7 mouse cellular contexts compared by ENCODE assay signal in the genomic region with DNA sequence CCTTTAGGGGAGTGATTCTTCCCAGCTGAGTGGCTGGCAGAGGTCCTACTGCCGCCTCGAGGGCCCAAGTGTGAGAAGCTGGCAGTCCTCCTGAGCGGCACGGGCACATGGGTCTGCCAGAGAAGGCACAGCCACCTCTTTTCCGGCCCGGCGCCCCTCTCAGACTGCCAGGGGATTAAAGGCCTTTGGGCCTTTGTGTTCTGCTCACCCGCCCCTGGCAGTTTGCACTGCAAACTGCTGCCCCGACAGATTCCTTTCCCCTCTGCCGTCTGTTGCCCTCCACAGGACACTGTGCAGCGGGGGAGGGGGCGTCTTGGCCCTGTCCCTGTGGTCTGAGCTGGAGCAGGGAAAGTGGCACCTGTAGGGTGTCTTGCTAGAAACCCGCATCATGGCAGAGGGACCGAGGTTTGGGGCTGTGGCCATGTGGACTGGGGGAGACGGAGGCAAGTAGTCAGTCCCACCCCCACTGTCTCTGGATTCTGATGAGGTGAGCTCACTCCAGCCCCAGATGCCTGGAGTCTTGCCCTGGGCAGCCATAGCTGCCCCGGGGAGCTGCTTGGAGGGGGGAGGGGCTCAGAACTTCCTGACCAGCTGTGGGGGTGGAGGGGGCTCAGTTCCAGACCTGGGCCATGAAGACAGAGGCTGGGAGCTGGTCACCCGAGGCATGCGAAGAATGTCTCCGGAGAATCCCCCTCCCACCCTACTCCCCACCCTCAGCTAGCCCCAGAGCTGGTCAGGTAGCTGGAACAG. TPM values are rescaled to one million over a fixed set of nuclear protein-coding genes. Genes with fewer than 3 reads are reported as not detected.
DNase-seq lines count a peak whose midpoint lies in the region; ATAC-seq and TF ChIP-seq lines count a peak whose summit lies in the region.

No protein-coding gene starts in this region.

- peak; percentile 36; the same call in 1 of the 2 replicates for ATAC-seq in forebrain, embryonic 12.5 days (ENCODE audit: low FRiP score)
- ATAC-seq in hindbrain, embryonic 11.5 days (ENCODE audit: low FRiP score) = peak; percentile 25; the same call in 1 of the 2 replicates
- no peak for ATAC-seq in erythroblast, adult 5-6 weeks (replicated peaks; ENCODE audit: low FRiP score, poor library complexity, severe bottlenecking)

- no peak overlapping the region for H3K9ac ChIP-seq in CH12.LX (ENCODE audit: insufficient read depth, low read depth)
- H3K9ac ChIP-seq in forebrain, embryonic 12.5 days = no peak overlapping the region
- no peak overlapping the region for H3K9ac ChIP-seq in hindbrain, embryonic 11.5 days (ENCODE audit: low read depth, low read length)

- H3K27ac ChIP-seq in CH12.LX (ENCODE audit: insufficient read depth, low read depth) = peak overlapping the region; percentile 32
- H3K27ac ChIP-seq in forebrain, embryonic 12.5 days = peak overlapping the region; percentile 71
- peak overlapping the region; percentile 37; the same call in 1 of the 2 replicates for H3K27ac ChIP-seq in hindbrain, embryonic 11.5 days (ENCODE audit: low read depth, low read length)

- no peak for TF ChIP-seq POLR2A in CH12.LX (IDR thresholded peaks at IDR 0.05; ENCODE audit: low read depth, low read length)

- H3K79me2 ChIP-seq in CH12.LX (replicated peaks; ENCODE audit: control insufficient read depth, extremely low read depth, insufficient read depth, poor library complexity, severe bottlenecking) = no peaks in the 10 kb centered on the region

- dilution Hi-C loops in CH12.LX (cut with MboI; ENCODE audit: extremely low pct_ligation_motif_present, extremely low pct_unique_long_range_greater_than_20kb, low sequenced_read_pairs) = no loop called here

- no peak for TF ChIP-seq RAD21 in CH12.LX (IDR thresholded peaks at IDR 0.05; ENCODE audit: low read depth, low read length)

- no peaks in the 10 kb centered on the region for H3K36me3 ChIP-seq in CH12.LX (replicated peaks in 1 of 2; ENCODE audit: control insufficient read depth in 1 of 2, insufficient read depth in 1 of 2, low read length in 1 of 2)
- H3K36me3 ChIP-seq in forebrain, embryonic 12.5 days (replicated peaks) = no peaks in the 10 kb centered on the region
- no peaks in the 10 kb centered on the region for H3K36me3 ChIP-seq in hindbrain, embryonic 11.5 days (ENCODE audit: control insufficient read depth, insufficient read depth, low read length)

- WGBS in forebrain, embryonic 12.5 days = 5% methylated on average over 19 of the region's 19 CpGs
- WGBS in hindbrain, embryonic 11.5 days = 10% methylated on average over 19 of the region's 19 CpGs

- DNase-seq in 3134 (ENCODE audit: extremely low read depth, insufficient read length, low spot score) (peak; percentile 81), CH12.LX (ENCODE audit: extremely low read depth) (no peak)
- peak; percentile 40 for DNase-seq in hindbrain, embryonic 11.5 days (ENCODE audit: low spot score)
- DNase-seq in mesoderm, embryonic 11.5 days (ENCODE audit: low read depth, low spot score) = peak; percentile 70
- no peak for DNase-seq in frontal cortex, postnatal 36 days (ENCODE audit: low spot score in 2 of 2)

- H3K4me2 ChIP-seq in CH12.LX (ENCODE audit: insufficient read depth, low read depth, poor library complexity, severe bottlenecking) = no peak overlapping the region
- peak overlapping the region; percentile 17; the same call in 1 of the 2 replicates for H3K4me2 ChIP-seq in forebrain, embryonic 12.5 days
- no peak overlapping the region for H3K4me2 ChIP-seq in hindbrain, embryonic 11.5 days (replicated peaks; ENCODE audit: low read depth, low read length)

- TF ChIP-seq EP300 in CH12.LX (IDR thresholded peaks at IDR 0.05; ENCODE audit: low read length) = no peak

- in situ Hi-C loops in CH12.LX (cut with MboI; ENCODE audit: low pct_ligation_motif_present, low pct_unique_long_range_greater_than_20kb, low sequenced_read_pairs) = no loop called here

- no peak overlapping the region for H3K4me3 ChIP-seq in CH12.LX (replicated peaks in 1 of 3; ENCODE audit: low read depth in 2 of 3, low read length in 2 of 3, poor library complexity in 1 of 3)
- no peak overlapping the region for H3K4me3 ChIP-seq in forebrain, embryonic 12.5 days (replicated peaks)
- no peak overlapping the region for H3K4me3 ChIP-seq in hindbrain, embryonic 11.5 days (ENCODE audit: low read depth, low read length)

- no peak for TF ChIP-seq CTCF in CH12.LX (conservative IDR thresholded peaks at IDR 0.05 in 1 of 2, IDR thresholded peaks at IDR 0.05 in 1 of 2; ENCODE audit: low read depth in 2 of 2, low read length in 2 of 2)

- H3K27me3 ChIP-seq in CH12.LX (replicated peaks) = no peaks in the 10 kb centered on the region
- no peaks in the 10 kb centered on the region for H3K27me3 ChIP-seq in forebrain, embryonic 12.5 days
- no peaks in the 10 kb centered on the region for H3K27me3 ChIP-seq in hindbrain, embryonic 11.5 days (ENCODE audit: control insufficient read depth, insufficient read depth, low read length)

- H3K9me3 ChIP-seq in CH12.LX (replicated peaks; ENCODE audit: low read length) = no peaks in the 10 kb centered on the region
- no peaks in the 10 kb centered on the region for H3K9me3 ChIP-seq in forebrain, embryonic 12.5 days
- H3K9me3 ChIP-seq in hindbrain, embryonic 11.5 days (ENCODE audit: control insufficient read depth, low read length) = no peaks in the 10 kb centered on the region

- peaks cover 43 to 86% of the 10 kb centered on the region in 2 experiments for H3K4me1 ChIP-seq in CH12.LX (ENCODE audit: control insufficient read depth in 1 of 2, insufficient read depth in 2 of 2)
- H3K4me1 ChIP-seq in forebrain, embryonic 12.5 days = peaks cover 15% of the 10 kb centered on the region
- H3K4me1 ChIP-seq in hindbrain, embryonic 11.5 days (replicated peaks; ENCODE audit: control insufficient read depth, insufficient read depth, low read length) = peaks cover 9% of the 10 kb centered on the region

TF ChIP-seq in CH12.LX, 34 proteins besides CTCF, POLR2A, EP300 and RAD21:
- TF ChIP-seq NRF1 (IDR thresholded peaks at IDR 0.05; ENCODE audit: low read depth, low read length) (no peak), USF1 (IDR thresholded peaks at IDR 0.05; ENCODE audit: low read depth, low read length) (no peak), TCF12 (IDR thresholded peaks at IDR 0.05; ENCODE audit: low read depth, low read length) (0 out of 2 replicates have a peak, but pooled peaks have one; percentile 9), CHD2 (IDR thresholded peaks at IDR 0.05; ENCODE audit: low read length) (0 out of 2 replicates have a peak, but pooled peaks have one; percentile 16), KAT2A (IDR thresholded peaks at IDR 0.05; ENCODE audit: insufficient replicate concordance, low read length) (no peak), JUND (conservative IDR thresholded peaks at IDR 0.05; ENCODE audit: low read depth, low read length) (no peak)

RNA-seq across cellular contexts. Expression of a gene that starts 26.4 kb away (rescaled TPM):
- total RNA-seq in CH12.LX (2012; rRNA removed) = 3.1 and 5.5 TPM in 2 replicates
- total RNA-seq in CH12.LX (2014; rRNA removed) = 0.82 and 1.3 TPM in 2 replicates
- polyA plus RNA-seq in CH12.LX (2012; ENCODE audit: insufficient read length, low read depth) = 10.7 and 14.0 TPM in 2 replicates
- 8.0 and 8.9 TPM in 2 replicates for polyA plus RNA-seq in forebrain, embryonic 12.5 days (2016; fragmentation: Nextera tagmentation; extraction: Ambion mirVana)
- 14.7 and 18.1 TPM in 2 replicates for polyA plus RNA-seq in hindbrain, embryonic 11.5 days (2014; fragmentation: Nextera tagmentation; extraction: Ambion mirVana)
- not detected in 2 replicates for total RNA-seq in erythroblast, adult 5-6 weeks (2015; ENCODE audit: low replicate concordance)
- total RNA-seq in erythroblast, adult 5-6 weeks (2017; ENCODE audit: low replicate concordance) = not detected in 2 replicates

RNA-seq across cellular contexts. Expression of a gene that starts 41.8 kb away (rescaled TPM):
- total RNA-seq in CH12.LX (2012; rRNA removed) (not detected in 2 replicates), CH12.LX (2014; rRNA removed) (not detected in 2 replicates)
- not detected in 2 replicates for polyA plus RNA-seq in CH12.LX (2012; ENCODE audit: insufficient read length, low read depth)
- not detected in 2 replicates for polyA plus RNA-seq in forebrain, embryonic 12.5 days (2016; fragmentation: Nextera tagmentation; extraction: Ambion mirVana)
- polyA plus RNA-seq in hindbrain, embryonic 11.5 days (2014; fragmentation: Nextera tagmentation; extraction: Ambion mirVana) = not detected in 2 replicates
- total RNA-seq in erythroblast, adult 5-6 weeks (2015; ENCODE audit: low replicate concordance) = not detected in 2 replicates
- total RNA-seq in erythroblast, adult 5-6 weeks (2017; ENCODE audit: low replicate concordance) = not detected in 2 replicates

Comparison
In these comparisons a context has a peak if more than half of its experiments do, and no peak if none do; other contexts are left out.
1. DNase-seq: peak in 3134 (single experiment), hindbrain, embryonic 11.5 days (single experiment) and mesoderm, embryonic 11.5 days (single experiment); none in CH12.LX (single experiment) and frontal cortex, postnatal 36 days (0 of 2).
2. Peak in every context shown above with its lines, with median percentiles within 50 percentile points of each other: H3K27ac ChIP-seq.